Mouse (Mus musculus): Measurements from ENCODE around the gene M1ap. TPM values are rescaled to one million over a fixed set of nuclear protein-coding genes. Genes with fewer than 3 reads are reported as not detected.
A peak's percentile ranks its signal among the peaks of the same experiment; 100 is the strongest.

M1ap gene
- polyA plus RNA-seq, 1 experiment from 2014 or later: not detected

DNA sequence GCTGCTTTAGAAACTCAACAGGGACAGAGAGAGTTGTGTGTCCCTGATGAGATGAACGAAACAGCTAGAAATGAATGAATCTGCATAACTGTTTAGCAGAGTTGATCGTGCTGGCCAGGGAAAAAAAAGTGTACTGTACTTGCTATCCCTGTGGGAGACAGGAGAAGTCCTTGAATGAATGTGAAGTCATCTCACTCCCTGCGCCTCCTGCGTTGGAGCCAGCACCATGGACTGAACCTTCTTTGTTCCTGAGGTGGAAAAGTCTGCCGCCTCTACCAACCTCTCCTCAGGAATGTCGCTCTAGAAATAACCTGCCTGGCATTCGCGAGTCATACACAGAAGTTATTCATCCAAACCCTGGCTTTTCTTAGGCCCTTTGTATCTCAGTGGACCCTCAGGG is 53.3 kb downstream of the M1ap start:
- Histone ChIP-seq H3K27me3 (replicated peaks) (no peaks in the 10 kb centered on the region), H3K27ac (no peak overlapping the region), H3K4me3 (no peak overlapping the region), H3K36me3 (no peaks in the 10 kb centered on the region), H3K4me1 (no peaks in the 10 kb centered on the region), H3K9me3 (no peaks in the 10 kb centered on the region), H3K4me2 (replicated peaks) (no peak overlapping the region), H3K9ac (no peak overlapping the region)
- ATAC-seq (ENCODE audit: low FRiP score, low read depth): no peak
- WGBS: 63% methylated on average over 8 of the region's 8 CpGs

DNA sequence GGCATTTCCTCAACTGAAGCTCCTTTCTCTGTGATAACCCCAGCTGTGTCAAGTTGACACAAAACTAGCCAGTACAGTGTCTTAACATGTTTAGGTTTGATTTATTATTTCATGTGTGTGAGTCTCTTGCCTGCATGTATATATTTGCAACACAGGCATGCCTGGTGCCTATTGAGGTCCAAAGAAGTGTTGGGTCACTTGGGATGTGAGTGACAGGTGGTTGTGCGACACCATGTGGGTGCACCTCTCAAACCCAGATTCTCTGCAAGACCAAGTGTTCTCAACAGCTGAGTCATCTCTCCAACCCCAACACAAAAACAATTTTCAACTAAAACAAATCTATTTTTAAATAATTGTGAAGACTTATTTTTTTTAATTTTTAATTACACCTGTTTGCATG is 56.4 kb downstream of the M1ap start:
- Histone ChIP-seq H3K9ac (no peak overlapping the region), H3K9me3 (no peaks in the 10 kb centered on the region), H3K27me3 (replicated peaks) (no peaks in the 10 kb centered on the region), H3K27ac (no peak overlapping the region), H3K36me3 (no peaks in the 10 kb centered on the region), H3K4me2 (replicated peaks) (no peak overlapping the region), H3K4me3 (no peak overlapping the region), H3K4me1 (no peaks in the 10 kb centered on the region)
- ATAC-seq (ENCODE audit: low FRiP score, low read depth): no peak
- 97% methylated on average over 1 of the region's 1 CpGs for WGBS

GRCm38 (mm10) chr6:83003850-83004249 is 57.1 kb downstream of the M1ap start:
- H3K4me2 ChIP-seq (replicated peaks): no peak overlapping the region

GRCm38 (mm10) chr6:83004309-83004708 is 57.6 kb downstream of the M1ap start:
- ATAC-seq (ENCODE audit: low FRiP score, low read depth): no peak
- Histone ChIP-seq H3K27ac (no peak overlapping the region), H3K36me3 (no peaks in the 10 kb centered on the region), H3K27me3 (replicated peaks) (no peaks in the 10 kb centered on the region), H3K9me3 (no peaks in the 10 kb centered on the region), H3K4me1 (no peaks in the 10 kb centered on the region), H3K9ac (no peak overlapping the region), H3K4me2 (replicated peaks) (no peak overlapping the region), H3K4me3 (no peak overlapping the region)
- 82% methylated on average over 2 of the region's 2 CpGs for WGBS

More at GRCm38 (mm10) chr6:83003850-83004249, 57.1 kb downstream of the M1ap start:
- Histone ChIP-seq H3K36me3 (no peaks in the 10 kb centered on the region), H3K9me3 (no peaks in the 10 kb centered on the region), H3K9ac (no peak overlapping the region), H3K27ac (no peak overlapping the region), H3K4me3 (no peak overlapping the region), H3K4me1 (no peaks in the 10 kb centered on the region), H3K27me3 (replicated peaks) (no peaks in the 10 kb centered on the region)
- 89% methylated on average over 5 of the region's 5 CpGs for WGBS
- no peak for ATAC-seq (ENCODE audit: low FRiP score, low read depth)

DNA sequence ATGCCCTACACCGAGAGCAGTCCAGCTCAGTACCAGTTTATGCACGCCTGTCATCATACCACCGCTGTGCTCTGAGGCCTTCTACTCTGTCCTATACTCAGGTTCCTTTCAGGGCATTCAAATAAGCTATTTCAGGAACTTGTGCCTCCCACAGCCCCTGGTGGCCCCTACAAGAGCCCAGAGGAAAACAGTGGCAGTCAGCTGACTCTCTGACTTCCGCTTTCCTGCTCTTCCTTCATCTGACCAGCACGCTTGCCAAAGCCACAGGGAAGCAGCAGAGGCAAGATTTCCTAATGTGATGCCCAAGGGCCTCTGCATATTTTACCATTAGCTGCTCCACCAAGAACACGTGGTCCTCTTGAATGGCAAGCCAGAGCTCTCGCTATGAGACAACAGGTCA is 58.2 kb downstream of the M1ap start:
- no peak for ATAC-seq (ENCODE audit: low FRiP score, low read depth)

GRCm38 (mm10) chr6:83005444-83006011 is 58.8 kb downstream of the M1ap start:
- Histone ChIP-seq H3K9me3 (no peaks in the 10 kb centered on the region), H3K27me3 (replicated peaks) (no peaks in the 10 kb centered on the region), H3K4me3 (no peak overlapping the region), H3K27ac (no peak overlapping the region), H3K9ac (no peak overlapping the region), H3K4me1 (no peaks in the 10 kb centered on the region), H3K36me3 (no peaks in the 10 kb centered on the region), H3K4me2 (replicated peaks) (no peak overlapping the region)
- ATAC-seq (ENCODE audit: low FRiP score, low read depth): no peak
- WGBS: 86% methylated on average over 10 of the region's 10 CpGs

More for the DNA sequence above, 58.2 kb downstream of the M1ap start:
- Histone ChIP-seq H3K4me3 (no peak overlapping the region), H3K4me1 (no peaks in the 10 kb centered on the region), H3K27ac (no peak overlapping the region), H3K27me3 (replicated peaks) (no peaks in the 10 kb centered on the region), H3K9me3 (no peaks in the 10 kb centered on the region), H3K36me3 (no peaks in the 10 kb centered on the region), H3K9ac (no peak overlapping the region), H3K4me2 (replicated peaks) (no peak overlapping the region)
- 72% methylated on average over 7 of the region's 7 CpGs for WGBS

GRCm38 (mm10) chr6:83006114-83006513 is 59.4 kb downstream of the M1ap start:
- Histone ChIP-seq H3K4me3 (no peak overlapping the region), H3K4me2 (replicated peaks) (no peak overlapping the region), H3K27me3 (replicated peaks) (no peaks in the 10 kb centered on the region), H3K9ac (no peak overlapping the region), H3K4me1 (no peaks in the 10 kb centered on the region), H3K27ac (no peak overlapping the region), H3K36me3 (no peaks in the 10 kb centered on the region), H3K9me3 (no peaks in the 10 kb centered on the region)
- 89% methylated on average over 6 of the region's 6 CpGs for WGBS
- no peak for ATAC-seq (ENCODE audit: low FRiP score, low read depth)

GRCm38 (mm10) chr6:83008659-83009058 is 62.0 kb downstream of the M1ap start:
- 61% methylated on average over 3 of the region's 3 CpGs for WGBS
- no peak overlapping the region for H3K4me2 ChIP-seq (replicated peaks)
- H3K4me1 ChIP-seq: no peaks in the 10 kb centered on the region
- H3K4me3 ChIP-seq: no peak overlapping the region
- no peak overlapping the region for H3K27ac ChIP-seq
- no peak for ATAC-seq (ENCODE audit: low FRiP score, low read depth)
- no peaks in the 10 kb centered on the region for H3K27me3 ChIP-seq (replicated peaks)
- H3K9me3 ChIP-seq: no peaks in the 10 kb centered on the region
- H3K36me3 ChIP-seq: no peaks in the 10 kb centered on the region
- H3K9ac ChIP-seq: no peak overlapping the region

DNA sequence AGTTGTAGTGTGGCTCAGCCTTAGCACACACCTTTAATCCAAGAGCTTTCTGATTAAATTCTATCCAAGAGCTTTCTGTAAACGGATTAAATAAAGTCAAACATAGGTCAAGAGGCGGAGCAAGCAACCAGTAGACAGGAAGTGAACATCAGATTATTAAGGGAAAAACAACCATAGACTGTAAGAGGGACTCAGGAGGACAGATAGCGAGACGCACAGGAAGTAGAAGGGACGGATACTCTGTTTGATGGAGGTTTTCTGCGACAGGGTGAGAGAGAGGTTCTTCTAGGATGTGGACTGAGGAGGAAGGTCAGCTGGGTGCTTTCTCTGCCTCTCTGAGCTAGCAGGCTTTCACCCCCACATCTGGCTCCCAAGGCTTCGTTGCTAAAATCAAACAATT is 63.3 kb downstream of the M1ap start:
- Histone ChIP-seq H3K27ac (no peak overlapping the region), H3K9me3 (no peaks in the 10 kb centered on the region), H3K4me1 (no peaks in the 10 kb centered on the region), H3K9ac (no peak overlapping the region), H3K36me3 (no peaks in the 10 kb centered on the region), H3K27me3 (replicated peaks) (no peaks in the 10 kb centered on the region), H3K4me3 (no peak overlapping the region), H3K4me2 (replicated peaks) (no peak overlapping the region)
- 81% methylated on average over 7 of the region's 7 CpGs for WGBS
- ATAC-seq (ENCODE audit: low FRiP score, low read depth): no peak

GRCm38 (mm10) chr6:83011255-83011654 is 64.6 kb downstream of the M1ap start:
- Histone ChIP-seq H3K9me3 (no peaks in the 10 kb centered on the region), H3K27me3 (replicated peaks) (no peaks in the 10 kb centered on the region), H3K36me3 (no peaks in the 10 kb centered on the region), H3K4me2 (replicated peaks) (no peak overlapping the region), H3K4me1 (no peaks in the 10 kb centered on the region), H3K27ac (no peak overlapping the region), H3K4me3 (no peak overlapping the region), H3K9ac (no peak overlapping the region)
- no peak for ATAC-seq (ENCODE audit: low FRiP score, low read depth)
- WGBS: 81% methylated on average over 7 of the region's 7 CpGs

DNA sequence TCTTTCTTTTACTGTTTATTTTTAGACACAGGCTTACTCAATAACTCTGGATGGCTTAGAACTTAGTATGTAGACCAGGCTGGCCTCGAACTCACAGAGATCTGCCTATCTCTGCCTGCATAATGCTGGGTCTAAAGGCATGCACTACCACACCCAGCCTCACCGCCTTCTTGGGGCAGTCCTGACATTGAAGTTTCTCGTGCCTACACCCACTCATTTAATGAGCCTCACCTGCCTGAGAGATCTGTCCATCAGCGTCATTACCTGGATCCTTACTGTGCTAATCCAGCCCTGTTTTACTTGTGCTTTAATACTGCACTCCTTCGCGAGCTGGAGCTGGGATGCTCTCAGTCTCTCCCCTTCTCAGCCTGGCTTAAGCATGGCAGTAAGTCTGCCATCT is 65.1 kb downstream of the M1ap start:
- Histone ChIP-seq H3K4me3 (no peak overlapping the region), H3K9me3 (no peaks in the 10 kb centered on the region), H3K4me2 (replicated peaks) (no peak overlapping the region), H3K27ac (no peak overlapping the region), H3K9ac (no peak overlapping the region), H3K27me3 (replicated peaks) (no peaks in the 10 kb centered on the region), H3K4me1 (no peaks in the 10 kb centered on the region), H3K36me3 (no peaks in the 10 kb centered on the region)
- 77% methylated on average over 6 of the region's 6 CpGs for WGBS
- ATAC-seq (ENCODE audit: low FRiP score, low read depth): no peak

DNA sequence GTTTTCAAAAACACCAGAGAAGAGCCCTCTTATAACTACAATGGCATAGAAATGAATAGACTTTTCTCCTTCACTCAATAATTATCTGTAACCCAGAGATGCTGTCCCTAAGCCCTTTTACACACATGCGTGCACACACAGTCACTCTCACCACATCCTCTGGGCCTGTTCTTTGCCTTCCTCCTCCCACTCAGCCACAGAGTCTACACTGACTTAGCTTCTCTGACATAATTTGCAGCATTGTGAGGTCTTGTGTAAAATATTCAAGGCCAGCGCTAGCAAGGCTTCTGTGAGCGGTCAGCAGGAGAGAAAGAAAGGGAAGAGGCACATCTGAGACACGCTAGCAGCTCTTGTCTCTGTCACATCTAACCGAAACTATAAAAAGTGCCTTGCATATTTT is 66.7 kb downstream of the M1ap start:
- Histone ChIP-seq H3K4me2 (replicated peaks) (no peak overlapping the region), H3K4me1 (no peaks in the 10 kb centered on the region), H3K9ac (peak overlapping the region; percentile 6; the same call in 1 of the 2 replicates), H3K27me3 (replicated peaks) (no peaks in the 10 kb centered on the region), H3K4me3 (no peak overlapping the region), H3K27ac (no peak overlapping the region), H3K36me3 (no peaks in the 10 kb centered on the region), H3K9me3 (no peaks in the 10 kb centered on the region)
- 74% methylated on average over 5 of the region's 5 CpGs for WGBS
- ATAC-seq (ENCODE audit: low FRiP score, low read depth): no peak
